Mouse (Mus musculus): ENCODE measurements around the gene Scamp4. TPM values are rescaled to one million over a fixed set of nuclear protein-coding genes. Genes with fewer than 3 reads are reported as not detected.
A peak's percentile ranks its signal among the peaks of the same experiment; 100 is the strongest.

Scamp4 gene
- total and polyA plus RNA-seq, 3 experiments: 18.5 to 89.9 (median 33.2) TPM

GRCm38 (mm10) chr10:80568876-80569275 lies 33.8 kb upstream of the Scamp4 start:
- Histone ChIP-seq H3K27me3 (replicated peaks) (no peaks in the 10 kb centered on the region), H3K4me3 (replicated peaks in 1 of 3; ENCODE audit: low read depth in 2 of 3, low read length in 2 of 3, poor library complexity in 1 of 3) (peak overlapping the region in 1 of 3 experiments; percentile 43), H3K9ac (ENCODE audit: insufficient read depth, low read depth) (peak overlapping the region; percentile 56; the same call in 1 of the 2 replicates), H3K79me2 (replicated peaks; ENCODE audit: control insufficient read depth, extremely low read depth, insufficient read depth, poor library complexity, severe bottlenecking) (peaks cover 43% of the 10 kb centered on the region), H3K27ac (ENCODE audit: insufficient read depth, low read depth) (peak overlapping the region; percentile 95), H3K9me3 (replicated peaks; ENCODE audit: low read length) (no peaks in the 10 kb centered on the region), H3K36me3 (replicated peaks in 1 of 2; ENCODE audit: control insufficient read depth in 1 of 2, insufficient read depth in 1 of 2, low read length in 1 of 2) (peaks cover 16 to 54% of the 10 kb centered on the region in 2 experiments), H3K4me2 (ENCODE audit: insufficient read depth, low read depth, poor library complexity, severe bottlenecking) (peak overlapping the region; percentile 89), H3K4me1 (ENCODE audit: control insufficient read depth in 1 of 2, insufficient read depth in 2 of 2) (peaks cover 9 to 50% of the 10 kb centered on the region in 2 experiments)
- TF ChIP-seq MAZ (IDR thresholded peaks at IDR 0.05; ENCODE audit: low read depth, low read length) (no peak), BHLHE40 (IDR thresholded peaks at IDR 0.05; ENCODE audit: low read depth, low read length) (peak; percentile 42)
- dilution Hi-C loops (cut with MboI; ENCODE audit: extremely low pct_ligation_motif_present, extremely low pct_unique_long_range_greater_than_20kb, low sequenced_read_pairs) (no loop called here), in situ Hi-C loops (cut with MboI; ENCODE audit: low pct_ligation_motif_present, low pct_unique_long_range_greater_than_20kb, low sequenced_read_pairs) (no loop called here)
- DNase-seq (ENCODE audit: extremely low read depth): no peak

DNA sequence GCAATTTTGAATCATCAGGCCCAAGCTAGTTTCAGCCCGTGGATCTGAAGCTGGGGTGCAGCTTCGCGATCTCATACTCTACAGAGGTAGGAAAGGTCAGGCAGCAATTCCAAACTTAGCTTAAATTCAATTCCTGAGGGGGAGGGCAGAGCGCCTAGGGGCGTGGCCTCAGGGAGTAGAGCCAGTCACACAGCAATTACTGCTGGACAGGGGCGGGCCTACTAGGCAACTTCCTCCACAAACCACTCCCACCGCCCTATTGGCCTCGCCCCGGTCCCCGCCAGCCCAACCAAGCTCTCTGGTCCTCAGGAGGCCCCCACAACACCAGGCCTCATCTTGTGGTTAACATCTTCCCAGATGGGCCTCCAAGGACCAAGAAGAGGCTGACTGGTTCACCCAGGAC lies 33.0 kb upstream of the Scamp4 start:
- peak; percentile 92 for DNase-seq (ENCODE audit: extremely low read depth)
- peaks cover 13 to 57% of the 10 kb centered on the region in 2 experiments for H3K4me1 ChIP-seq (ENCODE audit: control insufficient read depth in 1 of 2, insufficient read depth in 2 of 2)
- peak overlapping the region; percentile 95 for H3K27ac ChIP-seq (ENCODE audit: insufficient read depth, low read depth)
- peak overlapping the region; percentile 49 to 75 (median 60) for H3K4me3 ChIP-seq (replicated peaks in 1 of 3; ENCODE audit: low read depth in 2 of 3, low read length in 2 of 3, poor library complexity in 1 of 3)
- no peaks in the 10 kb centered on the region for H3K9me3 ChIP-seq (replicated peaks; ENCODE audit: low read length)
- H3K36me3 ChIP-seq (replicated peaks in 1 of 2; ENCODE audit: control insufficient read depth in 1 of 2, insufficient read depth in 1 of 2, low read length in 1 of 2): peaks cover 16 to 52% of the 10 kb centered on the region in 2 experiments
- peak overlapping the region; percentile 89 for H3K4me2 ChIP-seq (ENCODE audit: insufficient read depth, low read depth, poor library complexity, severe bottlenecking)
- in situ Hi-C loops (cut with MboI; ENCODE audit: low pct_ligation_motif_present, low pct_unique_long_range_greater_than_20kb, low sequenced_read_pairs) (no loop called here), dilution Hi-C loops (cut with MboI; ENCODE audit: extremely low pct_ligation_motif_present, extremely low pct_unique_long_range_greater_than_20kb, low sequenced_read_pairs) (no loop called here)
- no peaks in the 10 kb centered on the region for H3K27me3 ChIP-seq (replicated peaks)
- H3K9ac ChIP-seq (ENCODE audit: insufficient read depth, low read depth): peak overlapping the region; percentile 94
- H3K79me2 ChIP-seq (replicated peaks; ENCODE audit: control insufficient read depth, extremely low read depth, insufficient read depth, poor library complexity, severe bottlenecking): peaks cover 51% of the 10 kb centered on the region
- TF ChIP-seq CHD1 (IDR thresholded peaks at IDR 0.05; ENCODE audit: low read depth, low read length): no peak
- no peak for TF ChIP-seq UBTF (IDR thresholded peaks at IDR 0.05; ENCODE audit: low read depth, low read length)
- TF ChIP-seq JUND (conservative IDR thresholded peaks at IDR 0.05; ENCODE audit: low read depth, low read length): no peak
- TF ChIP-seq MEF2A (IDR thresholded peaks at IDR 0.05; ENCODE audit: borderline replicate concordance, low read depth, low read length): peak; percentile 15; the same call in 1 of the 2 replicates
- TF ChIP-seq ZC3H11A (IDR thresholded peaks at IDR 0.05; ENCODE audit: low read depth, low read length): no peak
- TF ChIP-seq MAX (IDR thresholded peaks at IDR 0.05; ENCODE audit: low read length): no peak
- peak; percentile 74 for TF ChIP-seq POLR2A (IDR thresholded peaks at IDR 0.05; ENCODE audit: low read depth, low read length)
- no peak for TF ChIP-seq HCFC1 (IDR thresholded peaks at IDR 0.05; ENCODE audit: low read depth, low read length)
- no peak for TF ChIP-seq SMC3 (IDR thresholded peaks at IDR 0.05; ENCODE audit: low read depth, low read length)
- TF ChIP-seq TCF12 (IDR thresholded peaks at IDR 0.05; ENCODE audit: low read depth, low read length): peak; percentile 32; the same call in 1 of the 2 replicates
- no peak for TF ChIP-seq MAFK (IDR thresholded peaks at IDR 0.05; ENCODE audit: insufficient replicate concordance, low read length)
- TF ChIP-seq PAX5 (IDR thresholded peaks at IDR 0.05; ENCODE audit: low read length): no peak
- TF ChIP-seq USF1 (IDR thresholded peaks at IDR 0.05; ENCODE audit: low read depth, low read length): no peak
- TF ChIP-seq NELFE (IDR thresholded peaks at IDR 0.05; ENCODE audit: low read depth, low read length): peak; percentile 55; the same call in 1 of the 2 replicates
- TF ChIP-seq RCOR1 (conservative IDR thresholded peaks at IDR 0.05; ENCODE audit: low read depth, low read length): no peak
- no peak for TF ChIP-seq KAT2A (IDR thresholded peaks at IDR 0.05; ENCODE audit: insufficient replicate concordance, low read length)
- TF ChIP-seq MXI1 (IDR thresholded peaks at IDR 0.05; ENCODE audit: low read depth, low read length): no peak
- TF ChIP-seq SIN3A (IDR thresholded peaks at IDR 0.05; ENCODE audit: low read length): no peak
- TF ChIP-seq ELF1 (IDR thresholded peaks at IDR 0.05; ENCODE audit: low read depth, low read length): 0 out of 2 replicates have a peak, but pooled peaks have one; percentile 36
- TF ChIP-seq POLR2AphosphoS2 (IDR thresholded peaks at IDR 0.05; ENCODE audit: low read depth, low read length): no peak
- no peak for TF ChIP-seq RAD21 (IDR thresholded peaks at IDR 0.05; ENCODE audit: low read depth, low read length)
- TF ChIP-seq IRF4 (IDR thresholded peaks at IDR 0.05; ENCODE audit: low read depth, low read length): no peak
- no peak for TF ChIP-seq ETS1 (conservative IDR thresholded peaks at IDR 0.05; ENCODE audit: low read depth, low read length)
- no peak for TF ChIP-seq CTCF (conservative IDR thresholded peaks at IDR 0.05 in 1 of 2, IDR thresholded peaks at IDR 0.05 in 1 of 2; ENCODE audit: low read depth in 2 of 2, low read length in 2 of 2)
- no peak for TF ChIP-seq E2F4 (IDR thresholded peaks at IDR 0.05; ENCODE audit: insufficient replicate concordance, low read depth, low read length)
- TF ChIP-seq ZNF384 (IDR thresholded peaks at IDR 0.05; ENCODE audit: low read depth, low read length): no peak
- TF ChIP-seq MYC (IDR thresholded peaks at IDR 0.05; ENCODE audit: low read depth, low read length): no peak
- TF ChIP-seq USF2 (conservative IDR thresholded peaks at IDR 0.05; ENCODE audit: low read depth, low read length): no peak
- TF ChIP-seq EP300 (IDR thresholded peaks at IDR 0.05; ENCODE audit: low read length): no peak
- TF ChIP-seq BHLHE40 (IDR thresholded peaks at IDR 0.05; ENCODE audit: low read depth, low read length): no peak
- TF ChIP-seq JUN (IDR thresholded peaks at IDR 0.05; ENCODE audit: insufficient read depth, low read depth, low read length): no peak
- TF ChIP-seq ZKSCAN1 (IDR thresholded peaks at IDR 0.05; ENCODE audit: borderline replicate concordance, low read depth, low read length): no peak
- no peak for TF ChIP-seq GABPA (IDR thresholded peaks at IDR 0.05; ENCODE audit: insufficient replicate concordance, low read depth, low read length)
